Mouse (Mus musculus): ENCODE data around the gene Asb3.

- TF ChIP-seq CTCF (IDR thresholded peaks at IDR 0.05; ENCODE audit: insufficient read depth, low read length) (no peak), POLR2A (IDR thresholded peaks at IDR 0.05; ENCODE audit: borderline replicate concordance, extremely low read depth, low read depth, low read length) (no peak)
Measured at GRCm38 (mm10) chr11:31090478-31090978, 205.3 kb downstream of the Asb3 start.

Data from lung, adult 2 months (tissue).